27 mouse cellular contexts compared by ENCODE assay signal in genomic region chr10:107166486-107166885, GRCm38 (mm10). TPM values are rescaled to one million over a fixed set of nuclear protein-coding genes. Genes with fewer than 3 reads are reported as not detected.
"Had no signal": no experiment of that assay in that cellular context is flagged by ENCODE, and none has a peak within 500 bp of the region (broad histone marks: within the 10 kb centered on the region; RNA-seq: fewer than 3 reads in every experiment).

No protein-coding gene starts in this region.

- H3K36me3 ChIP-seq: heart, embryonic 10.5 days; heart, embryonic 12.5 days; hindbrain, embryonic 10.5 days; hindbrain, embryonic 12.5 days; intestine, embryonic 15.5 days; limb, embryonic 10.5 days; limb, embryonic 12.5 days; liver, embryonic 13.5 days had no signal

- H3K4me1 ChIP-seq: heart, embryonic 10.5 days; hindbrain, embryonic 10.5 days; hindbrain, embryonic 12.5 days; intestine, embryonic 15.5 days; limb, embryonic 10.5 days; limb, embryonic 12.5 days; liver, embryonic 13.5 days had no signal

- ATAC-seq: hindbrain, embryonic 16.5 days; inflammation-experienced regulatory T-cells, adult 6 months; intestine, embryonic 15.5 days; intestine, postnatal 0 days had no signal

- H3K27me3 ChIP-seq: heart, embryonic 12.5 days; hindbrain, embryonic 12.5 days; intestine, embryonic 15.5 days; limb, embryonic 12.5 days; liver, embryonic 13.5 days had no signal

- H3K27ac ChIP-seq: gastrocnemius, adult 2 months; heart, embryonic 10.5 days; hindbrain, embryonic 10.5 days; hindbrain, embryonic 12.5 days; hindbrain, embryonic 14.5 days; intestine, embryonic 15.5 days; layer of hippocampus, adult 2 months; limb, embryonic 10.5 days; limb, embryonic 12.5 days; liver, embryonic 13.5 days had no signal

- H3K4me2 ChIP-seq: heart, embryonic 12.5 days; hindbrain, embryonic 12.5 days; hindbrain, embryonic 14.5 days; intestine, embryonic 15.5 days; limb, embryonic 12.5 days; liver, embryonic 11.5 days; liver, embryonic 13.5 days had no signal

- H3K9me3 ChIP-seq: heart, embryonic 10.5 days; heart, embryonic 12.5 days; hindbrain, embryonic 10.5 days; hindbrain, embryonic 12.5 days; intestine, embryonic 15.5 days; limb, embryonic 10.5 days; limb, embryonic 12.5 days; liver, embryonic 13.5 days had no signal

- H3K9ac ChIP-seq: heart, embryonic 12.5 days; hindbrain, embryonic 12.5 days; hindbrain, embryonic 14.5 days; intestine, embryonic 15.5 days; limb, embryonic 12.5 days; liver, embryonic 13.5 days had no signal

- H3K4me3 ChIP-seq: gastrocnemius, adult 2 months; heart, embryonic 10.5 days; heart, embryonic 12.5 days; hindbrain, embryonic 10.5 days; hindbrain, embryonic 12.5 days; intestine, embryonic 15.5 days; layer of hippocampus, adult 2 months; limb, embryonic 10.5 days; limb, embryonic 12.5 days; liver, embryonic 13.5 days had no signal

- DNase-seq: gastrocnemius, adult 2 months; gastrocnemius, postnatal 10 days; gastrocnemius, postnatal 25 days; heart, adult 18-20 months; heart, postnatal 10 days; heart, postnatal 4 days; kidney, adult 18-20 months; kidney, adult 8-10 months; kidney, postnatal 10 days; kidney, postnatal 25 days; kidney, postnatal 4 days; liver; liver, embryonic 13.5 days had no signal

RNA-seq across cellular contexts. Expression of gene Acss3, which starts 43.0 kb away (rescaled TPM):
- total RNA-seq: granulocyte monocyte progenitor cell, adult 5-6 weeks had no signal
- polyA plus RNA-seq: inflammation-experienced regulatory T-cells, adult 6 months had no signal
